Mouse (Mus musculus): Measurements from ENCODE around the gene Aktip. TPM values are rescaled to one million over a fixed set of nuclear protein-coding genes. Genes with fewer than 3 reads are reported as not detected.

The Aktip gene
- polyA plus RNA-seq, 1 experiment from 2014 or later, result 108 TPM

DNA sequence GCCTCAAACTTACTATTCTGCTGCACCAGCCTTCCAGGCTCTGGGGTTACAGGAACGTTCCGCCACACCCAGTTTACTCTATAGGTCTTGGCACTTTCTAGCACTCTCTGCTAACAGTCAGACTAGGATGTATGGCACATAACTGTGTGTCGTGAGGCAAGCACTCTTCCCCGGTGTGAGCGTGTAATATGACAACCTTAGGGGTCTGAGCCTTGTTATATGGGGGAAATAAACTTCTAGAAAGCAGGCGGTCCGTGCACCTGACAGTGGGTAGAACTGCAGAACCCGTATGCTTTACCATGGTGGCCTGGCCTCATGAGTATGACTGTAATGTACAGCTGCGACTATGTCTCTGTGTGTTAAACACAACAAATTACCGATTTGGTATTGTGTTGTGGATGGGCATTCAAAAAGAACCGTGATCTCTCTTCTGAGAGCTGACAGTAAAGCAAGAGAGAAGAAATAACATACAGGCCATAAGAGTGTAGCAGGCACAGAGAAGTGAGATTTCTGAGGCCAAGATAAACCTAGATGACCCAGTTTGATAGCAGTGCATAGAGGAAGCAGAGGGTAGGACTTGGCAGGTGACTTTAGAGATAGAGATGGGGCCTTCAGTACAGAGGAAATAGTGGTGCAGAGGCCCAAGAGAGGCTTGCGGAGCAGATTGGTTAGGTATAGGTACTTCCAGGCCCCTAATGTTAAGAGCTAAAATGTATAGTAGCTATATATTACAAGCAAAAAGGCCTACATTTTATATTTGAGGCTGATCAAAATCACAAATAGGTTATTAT, 122.5 kb downstream of the Aktip start:
- Histone ChIP-seq H3K27me3 (no peaks in the 10 kb centered on the region), H3K4me2 (no peak overlapping the region), H3K27ac (replicated peaks) (no peak overlapping the region), H3K4me1 (replicated peaks) (no peaks in the 10 kb centered on the region), H3K9ac (no peak overlapping the region), H3K9me3 (no peaks in the 10 kb centered on the region), H3K4me3 (no peak overlapping the region), H3K36me3 (peaks cover 43% of the 10 kb centered on the region)
- 91% methylated on average over 12 of the region's 12 CpGs for WGBS
- no peak for ATAC-seq (ENCODE audit: low read depth)

DNA sequence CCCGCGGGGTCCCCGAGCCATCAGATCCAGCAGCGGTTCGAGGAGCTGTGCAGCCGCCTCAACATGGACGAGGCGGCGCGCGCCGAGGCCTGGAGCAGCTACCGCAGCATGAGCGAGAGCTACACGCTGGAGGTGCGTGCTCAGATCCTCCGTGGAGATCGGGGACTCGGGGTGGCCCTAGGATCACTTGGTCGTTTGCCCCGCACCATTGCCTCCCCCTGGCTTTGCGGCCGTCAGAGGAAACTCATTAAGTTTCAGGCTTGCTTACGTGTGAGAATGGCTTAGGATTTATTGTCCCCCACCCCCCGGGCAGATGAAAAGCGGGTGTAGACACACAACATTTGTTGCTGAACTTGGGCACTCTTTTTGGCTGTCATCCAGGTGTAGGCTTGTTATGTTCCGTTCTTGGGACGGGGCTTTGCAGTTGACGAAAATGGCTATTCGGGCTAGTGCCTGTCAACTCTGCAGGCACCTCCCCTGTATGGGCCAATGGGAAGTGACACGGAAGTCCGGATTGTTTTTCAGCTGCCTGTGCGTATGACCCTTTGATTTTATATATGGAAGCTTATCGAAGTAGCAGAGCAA, 129.4 kb downstream of the Aktip start:
- H3K27ac ChIP-seq (replicated peaks), result peak overlapping the region; percentile 87
- peaks cover 2% of the 10 kb centered on the region for H3K36me3 ChIP-seq
- under 1% methylated on average over 34 of the region's 34 CpGs for WGBS
- H3K9ac ChIP-seq, result peak overlapping the region; percentile 74
- H3K4me2 ChIP-seq, result peak overlapping the region; percentile 65
- H3K4me1 ChIP-seq (replicated peaks), result peaks cover 23% of the 10 kb centered on the region
- peak; percentile 85 for ATAC-seq (ENCODE audit: low read depth)
- H3K4me3 ChIP-seq, result peak overlapping the region; percentile 65
- no peaks in the 10 kb centered on the region for H3K27me3 ChIP-seq
- H3K9me3 ChIP-seq, result no peaks in the 10 kb centered on the region

DNA sequence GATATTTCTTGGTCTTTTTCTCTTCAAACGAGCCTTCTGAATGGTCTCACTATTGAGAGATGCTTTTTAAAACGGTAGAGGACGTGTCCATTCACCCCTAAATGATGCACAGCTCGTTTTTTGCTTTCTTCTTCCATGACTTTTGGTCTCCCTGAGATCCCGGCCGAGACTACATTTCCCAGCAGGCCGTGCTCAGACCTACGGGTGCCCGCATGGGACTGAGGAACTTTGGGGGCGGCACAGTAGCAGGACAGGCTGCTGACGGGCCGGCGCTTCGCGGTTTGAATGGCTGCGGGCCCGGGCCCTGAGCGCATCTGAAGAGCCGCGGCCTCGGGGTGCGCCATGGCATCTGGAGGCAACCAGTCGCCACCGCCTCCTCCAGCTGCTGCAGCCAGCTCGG, 129.9 kb downstream of the Aktip start, which contains the start of gene Rbl2:
Gene Rbl2, plus strand, starts transcription at position 224 of the 400 bp plus-strand sequence.
- ATAC-seq (ENCODE audit: low read depth), result peak; percentile 98
- peak within 1 kb of the TSS; percentile 74 for H3K9ac ChIP-seq
- H3K36me3 ChIP-seq, result no peaks in the 10 kb centered on the region
- H3K9me3 ChIP-seq, result no peaks in the 10 kb centered on the region
- WGBS, result under 1% methylated on average over 25 of the region's 25 CpGs
- H3K27ac ChIP-seq (replicated peaks), result peak within 1 kb of the TSS; percentile 87
- peak within 1 kb of the TSS; percentile 65 for H3K4me3 ChIP-seq
- no peaks in the 10 kb centered on the region for H3K27me3 ChIP-seq
- peaks cover 23% of the 10 kb centered on the region for H3K4me1 ChIP-seq (replicated peaks)
- peak within 1 kb of the TSS; percentile 65 for H3K4me2 ChIP-seq

- WGBS, result 6% methylated on average over 10 of the region's 10 CpGs
- peak overlapping the region; percentile 65 for H3K4me2 ChIP-seq
- no peaks in the 10 kb centered on the region for H3K36me3 ChIP-seq
- H3K27ac ChIP-seq (replicated peaks), result no peak overlapping the region
- H3K4me1 ChIP-seq (replicated peaks), result peaks cover 23% of the 10 kb centered on the region
- ATAC-seq (ENCODE audit: low read depth), result peak; percentile 15; the same call in 1 of the 2 replicates
- H3K9me3 ChIP-seq, result no peaks in the 10 kb centered on the region
- peak overlapping the region; percentile 65 for H3K4me3 ChIP-seq
- no peaks in the 10 kb centered on the region for H3K27me3 ChIP-seq
- peak overlapping the region; percentile 61 for H3K9ac ChIP-seq
Measured at GRCm38 (mm10) chr8:91069407-91069806, 130.4 kb downstream of the Aktip start.

DNA sequence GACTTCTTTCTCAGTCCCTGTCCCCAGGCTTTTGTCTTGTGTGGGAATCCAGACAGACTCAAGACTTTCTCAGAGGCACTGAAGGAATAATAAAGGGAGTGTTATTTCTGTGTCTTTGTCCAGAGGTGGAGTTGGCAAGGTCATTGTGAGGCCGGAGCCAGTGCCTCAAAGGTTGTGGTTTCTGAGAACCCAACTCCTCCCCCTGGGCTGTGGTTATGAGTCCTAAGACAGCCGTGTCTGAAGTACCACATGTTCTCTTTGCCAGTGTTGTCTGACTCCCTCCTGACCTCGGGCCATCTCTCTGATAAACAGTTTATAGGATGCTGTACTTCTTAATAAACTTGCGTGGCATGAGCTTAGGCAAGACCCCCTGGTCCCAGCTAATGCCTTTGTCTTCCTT, 134.6 kb downstream of the Aktip start:
- whole genome bisulfite sequencing, result 71% methylated on average over 4 of the region's 4 CpGs
- Histone ChIP-seq H3K9me3 (no peaks in the 10 kb centered on the region), H3K4me1 (replicated peaks) (peaks cover 8% of the 10 kb centered on the region), H3K27ac (replicated peaks) (no peak overlapping the region), H3K36me3 (no peaks in the 10 kb centered on the region), H3K4me3 (no peak overlapping the region), H3K4me2 (no peak overlapping the region), H3K27me3 (no peaks in the 10 kb centered on the region), H3K9ac (no peak overlapping the region)
- ATAC-seq (ENCODE audit: low read depth), result no peak

Other genes starting within 250 kb of the Aktip start
- 17.8 and 19.0 TPM in 2 replicates for gene Rbl2, start 129.9 kb downstream of the Aktip start, polyA plus RNA-seq (2015; fragmentation: Nextera tagmentation; extraction: Ambion mirVana)
- gene Rpgrip1l, start 113.3 kb upstream of the Aktip start, polyA plus RNA-seq (2015; fragmentation: Nextera tagmentation; extraction: Ambion mirVana), result 10.1 and 16.0 TPM in 2 replicates
- gene Fto, start 113.5 kb upstream of the Aktip start, polyA plus RNA-seq (2015; fragmentation: Nextera tagmentation; extraction: Ambion mirVana), result 120 and 125 TPM in 2 replicates

All from neural tube, embryonic 13.5 days (tissue).